Mouse (Mus musculus) lung, postnatal 0 days (tissue): ENCODE measurements around the gene Smtn.

ENCODE experiments used
- CTCF ChIP-seq: IDR thresholded peaks from 2 replicates; pipeline ENCODE4 v1.5.1; 2016; ENCODE audit warnings: antibody characterized with exemption, mild to moderate bottlenecking
- EP300 ChIP-seq: IDR thresholded peaks from 2 replicates; pipeline ENCODE4 v1.6.1; 2016; ENCODE audit warnings: antibody characterized with exemption, mild to moderate bottlenecking, control low read depth

DNA sequence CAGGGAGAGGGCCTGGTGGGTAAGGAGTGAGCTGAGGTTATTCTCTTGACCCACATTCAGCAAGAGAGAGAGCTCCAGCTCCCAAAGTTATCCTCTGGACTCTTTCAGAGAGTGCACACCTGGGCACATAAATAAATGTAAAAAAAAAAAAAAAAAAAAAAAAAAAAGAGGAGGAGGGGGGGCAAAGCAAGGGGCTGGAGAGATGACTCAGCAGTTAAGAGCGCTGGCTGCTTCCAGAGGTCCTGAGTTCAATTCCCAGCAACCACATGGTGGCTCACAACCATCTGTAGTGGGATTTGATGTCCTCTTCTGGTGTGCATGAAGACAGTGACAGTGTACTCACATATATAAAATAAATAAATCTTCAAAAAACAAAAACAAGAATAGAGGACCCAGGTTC lies 43.1 kb downstream of the Smtn start:
- TF ChIP-seq EP300 (no peak), CTCF (no peak)
